Comparison of ENCODE assay signal across 19 mouse cellular contexts in the genomic region with DNA sequence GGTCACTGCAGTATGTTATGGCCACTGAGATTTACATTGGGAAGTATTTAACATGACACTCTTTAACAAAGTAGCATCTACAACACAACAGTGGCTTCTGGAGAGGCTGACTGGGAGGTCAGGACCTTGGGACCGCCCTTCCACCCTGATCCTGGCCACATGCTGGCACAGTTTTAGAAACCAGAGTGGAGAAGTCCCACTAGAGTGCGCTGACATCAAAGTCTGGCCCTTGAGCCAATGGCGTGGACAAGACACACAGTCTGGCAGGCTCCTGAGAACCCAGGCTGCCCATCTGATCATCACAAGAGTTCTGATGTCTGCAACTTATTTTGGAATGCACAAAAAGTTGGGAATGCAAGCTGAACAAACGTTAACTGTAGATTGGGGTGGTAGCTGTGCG. TPM values are rescaled to one million over a fixed set of nuclear protein-coding genes. Genes with fewer than 3 reads are reported as not detected.
DNase-seq lines count a peak whose midpoint lies in the region; ATAC-seq and TF ChIP-seq lines count a peak whose summit lies in the region.
"Had no signal": no experiment of that assay in that cellular context is flagged by ENCODE, and none has a peak within 500 bp of the region (broad histone marks: within the 10 kb centered on the region; RNA-seq: fewer than 3 reads in every experiment).

No protein-coding gene starts in this region.

- no peaks in the 10 kb centered on the region for H3K27me3 ChIP-seq in liver, embryonic 12.5 days (replicated peaks)
- no peaks in the 10 kb centered on the region for H3K27me3 ChIP-seq in liver, embryonic 13.5 days
- H3K27me3 ChIP-seq in stomach, postnatal 0 days (ENCODE audit: control insufficient read depth, insufficient read depth, low read length) = no peaks in the 10 kb centered on the region
- H3K27me3 ChIP-seq: forebrain, embryonic 15.5 days; neural tube, embryonic 15.5 days had no signal

- H3K27ac ChIP-seq in liver, embryonic 12.5 days = peak overlapping the region; percentile 100; the same call in 1 of the 2 replicates
- peak overlapping the region; percentile 100; the same call in 1 of the 2 replicates for H3K27ac ChIP-seq in liver, embryonic 13.5 days
- H3K27ac ChIP-seq in stomach, postnatal 0 days (replicated peaks) = peak overlapping the region; percentile 35; the same call in 1 of the 2 replicates
- H3K27ac ChIP-seq: embryonic facial prominence, embryonic 10.5 days; forebrain, embryonic 15.5 days; hindbrain, embryonic 14.5 days; midbrain, embryonic 10.5 days; neural tube, embryonic 15.5 days had no signal

- ATAC-seq in liver, embryonic 12.5 days = no peak
- ATAC-seq in liver, embryonic 13.5 days (ENCODE audit: low read depth) = no peak
- ATAC-seq in stomach, postnatal 0 days (ENCODE audit: low FRiP score, low TSS enrichment) = no peak
- ATAC-seq: forebrain, embryonic 15.5 days; inflammation-experienced regulatory T-cells, adult 6 months had no signal

- H3K4me3 ChIP-seq in liver, embryonic 12.5 days = no peak overlapping the region
- H3K4me3 ChIP-seq in liver, embryonic 13.5 days (replicated peaks) = no peak overlapping the region
- no peak overlapping the region for H3K4me3 ChIP-seq in stomach, postnatal 0 days (ENCODE audit: low read depth, low read length)
- H3K4me3 ChIP-seq: embryonic facial prominence, embryonic 10.5 days; forebrain, embryonic 15.5 days; midbrain, embryonic 10.5 days; neural tube, embryonic 15.5 days had no signal

- no peaks in the 10 kb centered on the region for H3K9me3 ChIP-seq in liver, embryonic 12.5 days (replicated peaks)
- H3K9me3 ChIP-seq in liver, embryonic 13.5 days (replicated peaks) = no peaks in the 10 kb centered on the region
- H3K9me3 ChIP-seq in stomach, postnatal 0 days (ENCODE audit: control insufficient read depth, low read length) = no peaks in the 10 kb centered on the region
- H3K9me3 ChIP-seq: embryonic facial prominence, embryonic 10.5 days; forebrain, embryonic 15.5 days; midbrain, embryonic 10.5 days; neural tube, embryonic 15.5 days had no signal

- no peak for TF ChIP-seq EP300 in stomach, postnatal 0 days (optimal IDR thresholded peaks at IDR 0.05)

- peak; percentile 90 for DNase-seq in heart, adult 11 months
- no peak for DNase-seq in heart, adult 8-10 months (ENCODE audit: low spot score)
- no peak for DNase-seq in liver
- DNase-seq in liver, embryonic 13.5 days = no peak
- no peak for DNase-seq in stomach, postnatal 0 days (ENCODE audit: low spot score)
- no peak for DNase-seq in right cerebral cortex, postnatal 36 days (ENCODE audit: low spot score in 2 of 2)
- DNase-seq: cerebellum, adult 9-11 months; kidney, adult 8-10 months; layer of hippocampus, postnatal 36 days; lung, adult 18-20 months; lung, postnatal 10 days; right cerebral cortex, adult 18-20 months had no signal

- H3K9ac ChIP-seq in liver, embryonic 12.5 days = peak overlapping the region; percentile 12
- peak overlapping the region; percentile 24; the same call in 1 of the 2 replicates for H3K9ac ChIP-seq in liver, embryonic 13.5 days
- H3K9ac ChIP-seq in stomach, postnatal 0 days (ENCODE audit: low read length) = no peak overlapping the region
- H3K9ac ChIP-seq: forebrain, embryonic 15.5 days; hindbrain, embryonic 14.5 days; neural tube, embryonic 15.5 days had no signal

- H3K4me2 ChIP-seq in liver, embryonic 12.5 days = no peak overlapping the region; the same call in 1 of the 2 replicates
- H3K4me2 ChIP-seq in liver, embryonic 13.5 days = no peak overlapping the region
- no peak overlapping the region for H3K4me2 ChIP-seq in stomach, postnatal 0 days (replicated peaks; ENCODE audit: low read depth)
- H3K4me2 ChIP-seq: forebrain, embryonic 15.5 days; hindbrain, embryonic 14.5 days; neural tube, embryonic 15.5 days had no signal

- peaks cover 94% of the 10 kb centered on the region for H3K4me1 ChIP-seq in liver, embryonic 12.5 days
- peaks cover 97% of the 10 kb centered on the region for H3K4me1 ChIP-seq in liver, embryonic 13.5 days (replicated peaks)
- H3K4me1 ChIP-seq in stomach, postnatal 0 days (replicated peaks; ENCODE audit: control insufficient read depth, insufficient read depth) = peaks cover 5% of the 10 kb centered on the region; the same call in 1 of the 2 replicates

- no peak for TF ChIP-seq CTCF in stomach, postnatal 0 days (IDR thresholded peaks at IDR 0.05; ENCODE audit: low read depth)

- WGBS in liver, embryonic 12.5 days (ENCODE audit: insufficient replicate concordance) = 80% methylated on average over 5 of the region's 5 CpGs
- WGBS in liver, embryonic 13.5 days (ENCODE audit: insufficient replicate concordance) = 86% methylated on average over 5 of the region's 5 CpGs
- 80% methylated on average over 5 of the region's 5 CpGs for WGBS in stomach, postnatal 0 days

- peaks cover 88% of the 10 kb centered on the region for H3K36me3 ChIP-seq in liver, embryonic 12.5 days
- peaks cover 83% of the 10 kb centered on the region for H3K36me3 ChIP-seq in liver, embryonic 13.5 days
- 0 out of 2 replicates have a peak, but pooled peaks cover 3% of the 10 kb centered on the region for H3K36me3 ChIP-seq in stomach, postnatal 0 days (ENCODE audit: control insufficient read depth, insufficient read depth, low read length)
- H3K36me3 ChIP-seq: embryonic facial prominence, embryonic 10.5 days; forebrain, embryonic 15.5 days had no signal

RNA-seq across cellular contexts. Expression of a gene that starts 13.9 kb away (rescaled TPM):
- total RNA-seq in heart, adult 8-10 months (2022) = 100 to 1,000 TPM; 345 to 380 (median 359) TPM
- 388 and 396 TPM in 2 replicates for polyA plus RNA-seq in liver, embryonic 12.5 days (2016; fragmentation: Nextera tagmentation; extraction: Ambion mirVana)
- polyA plus RNA-seq in liver, embryonic 13.5 days (2015; fragmentation: Nextera tagmentation; extraction: Ambion mirVana) = 337 and 409 TPM in 2 replicates
- polyA plus RNA-seq in stomach, postnatal 0 days (2015; fragmentation: Nextera tagmentation; extraction: Ambion mirVana) = 991 and 1,037 TPM in 2 replicates

RNA-seq across cellular contexts. Expression of a gene that starts 30.0 kb away (rescaled TPM):
- 10 to 100 TPM; 15.1 to 27.6 (median 20.4) TPM for total RNA-seq in heart, adult 8-10 months (2022)
- polyA plus RNA-seq in liver, embryonic 12.5 days (2016; fragmentation: Nextera tagmentation; extraction: Ambion mirVana) = 94.4 and 99.5 TPM in 2 replicates
- 85.4 and 92.0 TPM in 2 replicates for polyA plus RNA-seq in liver, embryonic 13.5 days (2015; fragmentation: Nextera tagmentation; extraction: Ambion mirVana)
- polyA plus RNA-seq in stomach, postnatal 0 days (2015; fragmentation: Nextera tagmentation; extraction: Ambion mirVana) = 70.7 and 74.7 TPM in 2 replicates

Comparison
In these comparisons a context has a peak if more than half of its experiments do, and no peak if none do; other contexts are left out.
1. H3K27ac ChIP-seq: peak in every context shown above with its lines; median percentile 100 in liver, embryonic 12.5 days; 100 in liver, embryonic 13.5 days; 35 in stomach, postnatal 0 days.